Mouse (Mus musculus): ENCODE data around the gene Mamdc2. TPM values are rescaled to one million over a fixed set of nuclear protein-coding genes. Genes with fewer than 3 reads are reported as not detected.

Gene Mamdc2
- polyA plus RNA-seq (2012; rRNA removed), result 19.7 and 28.6 TPM in 2 replicates

DNA sequence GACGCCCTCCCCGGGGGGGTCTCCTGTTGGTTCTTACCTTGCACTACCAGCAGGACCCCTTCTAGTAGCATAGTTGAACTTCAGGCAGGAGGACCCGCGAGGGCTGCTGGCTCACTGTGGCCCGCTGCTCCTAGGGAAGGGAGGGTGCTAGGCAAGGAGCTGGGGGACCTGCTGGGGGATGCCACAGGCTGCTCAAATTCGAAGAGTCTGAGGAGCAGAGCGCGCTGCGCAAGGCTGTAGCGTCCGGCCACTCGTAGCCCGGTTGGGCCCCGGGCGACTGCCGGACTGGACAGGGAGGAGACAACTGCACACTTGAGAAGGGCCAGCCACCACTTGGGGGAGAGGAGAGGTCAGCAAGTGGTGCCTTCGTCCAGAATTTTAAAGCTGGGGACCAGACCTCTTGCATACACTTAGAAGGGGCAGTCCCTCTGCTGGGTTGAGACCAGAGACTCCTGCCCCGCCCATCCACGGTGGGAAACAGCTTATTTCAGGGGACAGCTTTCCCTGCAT lies at the start of gene Mamdc2:
TSS of gene Mamdc2 (minus strand) at position 455 of the 510 bp plus-strand sequence.

DNA sequence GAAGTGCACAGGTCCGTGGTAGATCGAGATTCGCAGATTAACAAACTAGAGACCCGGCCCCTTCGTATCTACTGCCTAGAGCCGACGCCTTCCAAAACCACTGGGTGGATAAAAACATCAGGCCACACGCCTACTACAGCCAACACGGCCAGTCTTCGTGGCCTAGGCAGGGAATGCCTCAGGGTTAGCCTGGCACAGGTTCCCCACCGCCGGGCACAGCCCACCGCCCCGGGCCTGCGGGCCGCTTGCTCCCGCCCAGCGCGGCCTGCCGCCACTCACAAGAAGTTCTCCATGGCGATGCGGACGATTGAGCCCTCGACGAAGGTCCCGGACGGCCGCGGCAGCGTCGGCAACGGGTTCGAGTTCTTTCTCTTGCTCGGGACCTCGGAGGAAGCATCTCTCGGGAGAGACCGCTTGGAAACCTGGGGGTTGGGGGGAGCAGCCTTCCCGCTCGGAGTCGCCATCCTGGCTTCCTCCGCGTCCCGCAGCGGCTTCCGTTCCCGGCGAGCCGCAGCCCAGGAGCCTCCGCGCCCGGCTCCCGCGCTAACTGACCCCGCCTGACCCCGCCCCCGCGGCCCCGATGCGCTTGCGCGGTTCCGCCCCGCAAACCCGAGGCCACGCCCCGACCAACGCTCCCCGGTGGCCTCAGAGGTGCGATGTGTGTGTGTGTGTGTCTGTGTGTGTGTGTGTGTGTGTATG lies 174.7 kb downstream of the Mamdc2 start, which contains the start of gene Smc5:
TSS of gene Smc5 (minus strand) at position 543 of the 699 bp plus-strand sequence.

Other genes with a start within 250 kb of the Mamdc2 start
- 2.7 and 4.0 TPM in 2 replicates for gene Smc5, start 174.5 kb downstream of the Mamdc2 start, polyA plus RNA-seq (2012; rRNA removed)
- 2.3 and 2.9 TPM in 2 replicates for gene 1700028P14Rik, start 204.4 kb upstream of the Mamdc2 start, polyA plus RNA-seq (2012; rRNA removed)
- gene Ptar1, start 239.0 kb upstream of the Mamdc2 start, polyA plus RNA-seq (2012; rRNA removed), result 1.9 and 2.3 TPM in 2 replicates

All from ovary, adult 2 months (tissue).